Mouse (Mus musculus) lung, postnatal 36 days (tissue): ENCODE data around the gene Steap3.

Experiments used
- DNase-seq: peaks from one replicate; pipeline ENCODE4 v3.0.0; 2022; ENCODE audit warnings: mixed read lengths

Gene Steap3

DNA sequence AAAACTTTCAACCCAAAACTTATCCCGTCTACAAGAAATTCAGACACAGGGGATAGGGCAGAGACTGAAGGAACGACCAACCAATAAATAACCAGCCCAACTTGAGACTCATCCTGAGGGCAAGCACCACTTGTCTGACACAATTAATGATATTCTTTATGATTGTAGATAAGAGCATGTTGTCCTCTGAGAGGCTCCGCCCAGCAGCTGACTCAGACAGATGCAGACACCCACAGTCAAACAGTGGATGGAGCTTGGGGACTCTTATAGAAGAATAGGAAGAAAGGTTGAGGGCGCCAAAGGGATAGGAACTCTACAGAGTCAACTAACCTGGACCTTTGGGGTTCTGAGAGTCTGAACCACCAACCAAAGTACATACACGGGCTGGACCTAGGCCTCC lies 22.7 kb downstream of the Steap3 start:
- no peak for DNase-seq

- peak; percentile 75 for DNase-seq
Observed at GRCm38 (mm10) chr1:120248156-120248555, 24.3 kb downstream of the Steap3 start.

DNA sequence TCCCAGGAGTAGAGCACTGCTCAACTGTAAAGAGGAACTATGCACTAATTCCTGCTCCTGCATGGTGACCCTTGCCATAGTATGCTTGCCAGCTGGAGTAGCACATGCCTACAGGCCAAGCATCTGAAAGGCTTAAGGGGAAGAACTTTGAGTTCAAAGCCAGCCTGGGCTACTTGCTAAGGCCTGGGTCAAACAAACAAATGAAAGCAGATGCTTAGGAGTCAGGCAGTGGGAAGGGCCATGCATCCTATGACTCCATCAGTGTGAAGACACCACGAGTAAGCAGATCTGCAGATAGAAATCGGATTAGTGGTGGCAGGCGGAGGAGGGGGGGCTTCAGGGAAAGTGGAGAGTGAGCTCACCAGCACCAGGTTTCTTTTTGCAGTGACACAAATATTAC lies 25.2 kb downstream of the Steap3 start:
- no peak for DNase-seq

GRCm38 (mm10) chr1:120246946-120247345 lies 25.6 kb downstream of the Steap3 start:
- DNase-seq, result no peak

GRCm38 (mm10) chr1:120245661-120246131 lies 26.8 kb downstream of the Steap3 start:
- DNase-seq, result peak; percentile 43

DNA sequence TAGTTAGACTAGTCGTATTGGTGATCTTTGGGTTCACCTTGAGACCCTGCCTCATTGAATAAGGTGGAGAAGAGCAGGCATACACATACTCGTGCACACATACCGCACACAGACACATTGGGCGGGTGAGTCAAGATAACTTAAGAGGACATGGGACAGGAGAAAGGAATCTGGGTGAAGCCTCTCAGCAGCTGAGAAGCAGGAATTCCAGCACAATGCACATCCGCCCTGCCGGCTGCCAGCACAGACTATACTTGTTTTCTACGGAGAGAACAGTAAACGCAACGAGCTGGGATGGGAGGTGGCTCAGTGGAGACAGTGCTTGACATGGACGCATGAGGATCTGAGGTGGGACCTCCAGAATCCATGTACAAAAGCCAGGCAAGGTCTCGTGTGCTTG lies 27.9 kb downstream of the Steap3 start:
- no peak for DNase-seq

GRCm38 (mm10) chr1:120243987-120244386 lies 28.5 kb downstream of the Steap3 start:
- DNase-seq, result no peak

GRCm38 (mm10) chr1:120237068-120237467 lies 35.4 kb downstream of the Steap3 start:
- DNase-seq, result no peak

GRCm38 (mm10) chr1:120236424-120236823 lies 36.1 kb downstream of the Steap3 start:
- DNase-seq, result no peak

DNA sequence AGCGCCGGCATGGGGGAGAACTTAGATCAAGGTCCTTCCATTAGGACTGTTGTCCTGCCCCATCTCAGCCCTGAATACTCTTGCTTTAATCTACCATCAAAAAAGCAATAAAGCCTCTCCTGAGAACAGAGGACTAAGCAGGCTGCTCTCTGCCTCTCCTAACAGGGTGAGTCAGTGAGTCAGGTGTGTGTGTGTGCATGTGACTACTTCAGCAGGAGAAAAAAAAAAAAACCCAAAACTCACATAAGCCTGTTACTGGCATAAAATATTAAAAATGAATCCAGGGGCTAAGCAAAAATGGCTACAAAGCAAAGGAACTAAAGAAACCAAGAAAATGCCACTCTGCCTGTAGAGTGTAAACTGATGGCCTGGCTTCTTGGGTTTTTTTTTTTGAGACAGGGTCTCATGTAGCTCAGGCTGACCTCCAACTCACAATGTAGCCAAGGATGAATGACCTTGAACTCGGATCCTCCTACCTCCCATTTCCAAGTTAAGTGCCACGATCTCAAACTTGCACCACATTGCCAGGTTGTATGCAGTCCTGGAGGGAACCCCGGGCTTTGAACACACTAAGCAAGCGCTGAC lies 36.8 kb downstream of the Steap3 start:
- no peak for DNase-seq

DNA sequence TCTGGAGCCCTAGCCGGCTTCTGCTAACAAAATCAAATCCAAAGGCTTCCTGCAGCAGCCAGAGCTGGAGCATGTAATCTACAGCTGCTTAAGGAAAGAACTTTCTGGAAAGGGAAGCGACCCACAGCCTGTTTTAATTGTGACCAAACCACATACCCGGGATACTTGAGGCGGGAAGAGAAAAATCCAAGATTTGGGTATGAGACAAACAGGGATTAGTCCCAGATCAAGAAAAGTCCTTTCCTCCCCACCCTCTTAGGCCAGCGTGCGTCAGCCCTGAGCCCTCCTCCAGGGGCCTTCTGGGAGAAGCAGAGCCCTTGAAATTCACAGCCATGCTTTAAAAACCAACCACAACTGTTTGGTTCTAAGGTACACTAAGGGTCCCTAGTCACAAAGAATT lies 40.3 kb downstream of the Steap3 start:
- no peak for DNase-seq

DNA sequence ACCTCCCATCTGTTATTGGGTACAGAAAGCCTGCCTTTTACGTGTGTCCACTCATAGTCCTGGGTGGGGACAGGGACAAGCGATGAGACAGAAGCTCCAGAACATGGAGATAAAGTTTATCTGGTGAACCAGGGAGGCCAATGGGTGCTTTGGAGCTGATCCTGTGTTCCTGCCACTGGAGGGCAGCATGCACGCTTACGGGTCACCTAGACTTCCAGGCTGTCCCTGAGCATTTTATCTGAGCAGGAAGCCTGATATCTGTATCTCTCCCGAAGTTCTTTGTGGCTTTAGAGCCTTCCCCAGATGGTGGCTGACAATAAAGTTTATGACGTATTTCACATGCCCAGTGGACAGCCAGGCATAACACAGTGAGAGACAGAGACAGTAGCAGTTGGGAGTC lies 41.2 kb downstream of the Steap3 start:
- DNase-seq, result peak; percentile 51

- DNase-seq, result no peak
Observed at GRCm38 (mm10) chr1:120229723-120230471, 42.6 kb downstream of the Steap3 start.

GRCm38 (mm10) chr1:120223613-120224012 lies 48.9 kb downstream of the Steap3 start:
- DNase-seq, result no peak

DNA sequence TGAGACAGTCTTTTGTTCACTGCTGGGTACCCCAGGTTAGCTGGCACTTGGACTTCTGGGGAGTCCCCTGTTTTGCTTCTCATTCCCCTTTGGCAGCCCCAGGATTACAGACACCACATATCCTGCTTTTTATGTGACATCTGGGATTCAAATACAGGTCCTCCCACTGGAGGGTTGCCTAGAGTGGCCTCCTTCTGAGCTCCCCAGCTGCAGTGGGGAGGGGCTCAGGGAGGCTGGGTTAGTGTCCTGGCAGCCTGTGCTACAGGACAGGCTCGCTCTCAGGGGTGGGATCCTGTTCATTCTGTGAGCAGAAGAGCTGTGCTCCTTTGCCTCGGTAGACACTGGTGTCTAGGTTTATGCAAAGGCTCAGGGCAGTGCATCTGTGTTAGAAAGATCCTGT lies 51.2 kb downstream of the Steap3 start:
- DNase-seq, result no peak

- DNase-seq, result no peak
Observed at GRCm38 (mm10) chr1:120220841-120221240, 51.7 kb downstream of the Steap3 start.

GRCm38 (mm10) chr1:120208502-120209230 lies 63.8 kb downstream of the Steap3 start:
- DNase-seq, result peak; percentile 4

DNA sequence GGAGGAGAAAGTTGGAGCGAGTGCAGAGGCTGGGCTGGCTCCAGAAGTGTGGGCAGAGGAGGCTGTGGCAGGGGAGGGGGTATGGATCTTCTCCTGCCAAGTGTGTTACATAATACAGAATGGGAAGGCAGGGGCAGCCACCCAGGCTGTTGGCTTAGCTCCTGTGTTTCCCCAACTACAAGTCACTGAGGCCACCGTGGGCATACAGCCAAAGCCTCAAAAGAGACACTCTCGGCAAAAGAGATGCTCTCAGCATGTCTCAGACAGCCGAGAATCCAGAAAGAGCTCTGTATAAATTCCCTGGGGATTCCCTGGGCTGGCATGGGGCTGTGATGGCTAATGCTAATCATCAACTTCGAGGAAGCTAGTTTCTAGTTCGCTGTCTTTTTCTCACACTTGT lies 64.9 kb downstream of the Steap3 start:
- peak; percentile 34 for DNase-seq

- no peak for DNase-seq
Observed at GRCm38 (mm10) chr1:120204834-120205233, 67.7 kb downstream of the Steap3 start.

- DNase-seq, result no peak
Observed at GRCm38 (mm10) chr1:120203836-120204235, 68.7 kb downstream of the Steap3 start.

DNA sequence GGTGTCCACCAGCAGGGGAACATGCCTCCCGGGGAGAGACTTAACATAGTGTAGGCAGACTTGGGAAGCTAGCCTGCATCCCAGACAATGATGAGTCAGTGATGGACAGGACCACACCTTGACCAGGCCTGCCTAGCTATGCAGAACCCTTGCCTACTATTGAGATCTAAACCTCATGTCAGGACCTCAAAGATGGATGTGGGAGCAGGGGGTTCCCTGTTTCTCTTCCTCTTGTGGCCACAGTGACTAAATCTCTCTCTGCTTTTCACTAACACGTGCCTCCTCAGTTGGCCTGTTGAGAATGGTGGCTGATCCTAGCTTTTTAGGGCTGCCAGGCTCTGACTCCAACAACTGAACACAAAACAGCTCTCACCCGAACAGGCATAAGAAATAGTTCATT lies 70.0 kb downstream of the Steap3 start:
- DNase-seq, result no peak

DNA sequence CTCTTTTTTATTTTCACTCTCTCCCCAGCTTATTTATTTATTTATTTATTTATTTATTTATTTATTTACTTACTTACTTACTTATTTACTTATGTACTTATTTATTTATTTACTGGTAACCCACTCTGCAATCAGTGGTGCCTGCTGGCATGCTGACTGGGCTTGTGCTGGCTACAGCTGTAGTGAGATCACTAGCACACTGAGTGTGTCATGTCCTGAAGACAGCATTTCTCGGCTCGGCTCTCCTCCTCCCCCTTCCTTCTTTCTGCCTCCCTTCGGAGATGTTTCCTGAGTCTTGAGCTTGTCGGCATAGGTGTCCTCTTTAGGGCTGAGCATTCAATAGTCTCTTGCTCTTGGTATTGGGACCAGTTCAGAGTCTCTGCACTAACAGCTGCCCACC lies 73.6 kb downstream of the Steap3 start:
- no peak for DNase-seq

GRCm38 (mm10) chr1:120198151-120198550 lies 74.4 kb downstream of the Steap3 start:
- no peak for DNase-seq

DNA sequence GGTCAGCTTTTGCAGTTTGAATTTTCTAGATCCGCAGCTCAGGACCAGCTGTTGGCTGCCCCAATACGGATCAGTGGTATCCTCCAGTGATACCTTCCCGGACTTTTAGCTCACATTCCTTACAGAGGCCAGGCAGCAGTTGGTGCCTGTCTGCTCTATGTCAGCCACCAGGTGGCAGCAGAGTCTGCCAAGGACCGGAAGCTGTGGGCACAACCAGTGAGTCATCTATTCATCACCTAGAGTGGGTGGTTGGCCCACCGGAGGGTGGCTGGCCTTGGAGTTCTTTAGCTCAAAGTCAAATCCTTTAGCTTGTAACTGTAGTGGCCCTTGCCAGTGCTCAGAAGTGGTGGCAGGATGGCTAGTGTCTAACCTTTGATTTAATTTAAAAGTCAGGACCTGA lies 75.3 kb downstream of the Steap3 start:
- DNase-seq, result peak; percentile 78
